Mouse (Mus musculus): ENCODE measurements around the gene Tbata. TPM values are rescaled to one million over a fixed set of nuclear protein-coding genes. Genes with fewer than 3 reads are reported as not detected.

Gene Tbata
- total and polyA plus RNA-seq, 2 experiments from 2014 or later, result 1.6 to 4.8 TPM

GRCm38 (mm10) chr10:61216163-61216562 is 44.4 kb downstream of the Tbata start:
- no peak overlapping the region for H3K27ac ChIP-seq
- no peak overlapping the region for H3K4me2 ChIP-seq (ENCODE audit: low read depth, low read length)
- no peak overlapping the region for H3K9ac ChIP-seq (replicated peaks; ENCODE audit: low read length)
- ATAC-seq (no peak), DNase-seq (ENCODE audit: low spot score) (no peak)
- peaks cover 6% of the 10 kb centered on the region; the same call in 1 of the 2 replicates for H3K27me3 ChIP-seq (ENCODE audit: insufficient read depth, low read length)
- H3K9me3 ChIP-seq (ENCODE audit: low read length), result no peaks in the 10 kb centered on the region; the same call in 1 of the 2 replicates
- H3K4me3 ChIP-seq (ENCODE audit: low read length), result no peak overlapping the region
- no peaks in the 10 kb centered on the region for H3K36me3 ChIP-seq (ENCODE audit: insufficient read depth, low read length)
- TF ChIP-seq CTCF (IDR thresholded peaks at IDR 0.05; ENCODE audit: low read depth), result no peak
- H3K4me1 ChIP-seq (ENCODE audit: insufficient read depth, low read length), result no peaks in the 10 kb centered on the region
- 89% methylated on average over 4 of the region's 4 CpGs for WGBS

- Histone ChIP-seq H3K4me1 (ENCODE audit: insufficient read depth, low read length) (no peaks in the 10 kb centered on the region), H3K9ac (replicated peaks; ENCODE audit: low read length) (no peak overlapping the region), H3K27me3 (ENCODE audit: insufficient read depth, low read length) (no peaks in the 10 kb centered on the region), H3K9me3 (ENCODE audit: low read length) (no peaks in the 10 kb centered on the region; the same call in 1 of the 2 replicates), H3K36me3 (ENCODE audit: insufficient read depth, low read length) (no peaks in the 10 kb centered on the region), H3K27ac (no peak overlapping the region), H3K4me3 (ENCODE audit: low read length) (no peak overlapping the region), H3K4me2 (ENCODE audit: low read depth, low read length) (no peak overlapping the region)
- WGBS, result 96% methylated on average over 4 of the region's 4 CpGs
- DNase-seq (ENCODE audit: low spot score) (no peak), ATAC-seq (no peak)
- TF ChIP-seq CTCF (IDR thresholded peaks at IDR 0.05; ENCODE audit: low read depth), result peak; percentile 15; the same call in 1 of the 2 replicates
Observed at GRCm38 (mm10) chr10:61219318-61219717, 47.6 kb downstream of the Tbata start.

GRCm38 (mm10) chr10:61225694-61226093 is 53.9 kb downstream of the Tbata start:
- H3K27me3 ChIP-seq (ENCODE audit: insufficient read depth, low read length), result no peaks in the 10 kb centered on the region
- no peaks in the 10 kb centered on the region for H3K4me1 ChIP-seq (ENCODE audit: insufficient read depth, low read length)
- no peak for DNase-seq (ENCODE audit: low spot score)
- H3K27ac ChIP-seq, result no peak overlapping the region
- H3K4me2 ChIP-seq (ENCODE audit: low read depth, low read length), result no peak overlapping the region
- ATAC-seq, result no peak
- H3K36me3 ChIP-seq (ENCODE audit: insufficient read depth, low read length), result no peaks in the 10 kb centered on the region
- no peaks in the 10 kb centered on the region for H3K9me3 ChIP-seq (ENCODE audit: low read length)
- no peak overlapping the region for H3K4me3 ChIP-seq (ENCODE audit: low read length)
- TF ChIP-seq CTCF (IDR thresholded peaks at IDR 0.05; ENCODE audit: low read depth), result no peak
- 55% methylated on average over 5 of the region's 5 CpGs for WGBS
- no peak overlapping the region for H3K9ac ChIP-seq (replicated peaks; ENCODE audit: low read length)

DNA sequence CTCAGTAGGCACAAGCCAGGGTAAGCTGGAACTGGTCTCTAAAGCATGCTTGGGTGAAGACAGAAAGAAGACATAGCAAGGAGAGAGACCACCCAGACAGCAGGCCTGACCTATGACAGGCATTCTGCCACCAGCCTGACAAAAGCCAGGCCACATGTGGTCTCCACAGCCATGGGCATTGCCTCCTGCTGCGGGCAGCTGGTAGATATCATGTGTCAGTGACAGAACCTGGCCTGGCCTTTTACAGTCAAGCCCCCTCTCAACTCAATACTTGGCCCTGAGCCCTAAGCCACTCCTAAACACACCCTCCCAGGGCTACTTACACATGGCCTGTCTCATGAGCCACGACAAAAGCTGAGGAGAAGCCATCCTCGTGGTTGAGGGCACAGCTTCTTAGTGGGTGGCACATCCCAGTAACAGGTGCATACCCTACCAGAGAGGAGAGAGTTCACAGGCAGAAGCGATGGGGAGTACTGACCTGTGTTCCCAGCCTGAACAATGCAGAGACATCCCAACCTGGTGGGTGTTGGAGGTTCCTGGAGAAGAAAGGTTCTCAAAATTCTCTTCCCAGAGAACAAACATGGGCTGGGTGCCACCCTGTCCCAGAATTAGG is 55.1 kb downstream of the Tbata start:
- Histone ChIP-seq H3K4me3 (ENCODE audit: low read length) (no peak overlapping the region), H3K4me2 (ENCODE audit: low read depth, low read length) (no peak overlapping the region), H3K27me3 (ENCODE audit: insufficient read depth, low read length) (no peaks in the 10 kb centered on the region), H3K4me1 (ENCODE audit: insufficient read depth, low read length) (no peaks in the 10 kb centered on the region), H3K27ac (no peak overlapping the region), H3K9me3 (ENCODE audit: low read length) (no peaks in the 10 kb centered on the region), H3K36me3 (ENCODE audit: insufficient read depth, low read length) (no peaks in the 10 kb centered on the region), H3K9ac (replicated peaks; ENCODE audit: low read length) (no peak overlapping the region)
- TF ChIP-seq CTCF (IDR thresholded peaks at IDR 0.05; ENCODE audit: low read depth), result no peak
- peak; percentile 64 for ATAC-seq
- 44% methylated on average over 4 of the region's 4 CpGs for WGBS
- DNase-seq (ENCODE audit: low spot score), result peak; percentile 61

DNA sequence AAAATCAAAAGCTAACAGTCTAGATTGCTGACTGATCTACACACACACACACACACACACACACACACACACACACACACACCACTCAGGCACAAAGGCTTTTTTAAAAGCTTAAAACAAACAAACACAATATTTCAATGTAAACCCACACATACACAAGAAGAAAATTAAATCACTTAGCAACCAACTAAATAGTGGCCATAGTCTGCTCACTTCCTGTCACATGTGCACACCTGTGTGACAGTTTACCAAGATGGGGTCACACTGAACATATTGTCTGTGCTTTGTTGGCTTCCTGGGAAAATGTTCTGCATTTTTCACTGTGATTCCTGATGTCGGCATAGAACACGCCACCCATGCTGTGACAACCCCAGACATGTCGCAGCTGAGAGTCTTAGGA is 60.0 kb downstream of the Tbata start:
- no peak overlapping the region for H3K27ac ChIP-seq
- no peaks in the 10 kb centered on the region for H3K9me3 ChIP-seq (ENCODE audit: low read length)
- H3K4me3 ChIP-seq (ENCODE audit: low read length), result no peak overlapping the region
- no peak for TF ChIP-seq CTCF (IDR thresholded peaks at IDR 0.05; ENCODE audit: low read depth)
- no peak for DNase-seq (ENCODE audit: low spot score)
- H3K9ac ChIP-seq (replicated peaks; ENCODE audit: low read length), result no peak overlapping the region
- no peaks in the 10 kb centered on the region for H3K27me3 ChIP-seq (ENCODE audit: insufficient read depth, low read length)
- WGBS, result 78% methylated on average over 3 of the region's 3 CpGs
- no peaks in the 10 kb centered on the region for H3K36me3 ChIP-seq (ENCODE audit: insufficient read depth, low read length)
- H3K4me1 ChIP-seq (ENCODE audit: insufficient read depth, low read length), result no peaks in the 10 kb centered on the region
- ATAC-seq, result no peak
- H3K4me2 ChIP-seq (ENCODE audit: low read depth, low read length), result no peak overlapping the region

GRCm38 (mm10) chr10:61232858-61233567 is 61.3 kb downstream of the Tbata start:
- peak; percentile 50 for DNase-seq (ENCODE audit: low spot score)
- H3K9me3 ChIP-seq (ENCODE audit: low read length), result no peaks in the 10 kb centered on the region

GRCm38 (mm10) chr10:61234319-61234718 is 62.6 kb downstream of the Tbata start:
- ATAC-seq, result no peak
- H3K9ac ChIP-seq (replicated peaks; ENCODE audit: low read length), result no peak overlapping the region
- WGBS, result 76% methylated on average over 4 of the region's 4 CpGs
- no peaks in the 10 kb centered on the region for H3K9me3 ChIP-seq (ENCODE audit: low read length)
- H3K4me2 ChIP-seq (ENCODE audit: low read depth, low read length), result no peak overlapping the region
- H3K27me3 ChIP-seq (ENCODE audit: insufficient read depth, low read length), result no peaks in the 10 kb centered on the region
- H3K27ac ChIP-seq, result no peak overlapping the region
- H3K4me3 ChIP-seq (ENCODE audit: low read length), result no peak overlapping the region
- no peak for TF ChIP-seq CTCF (IDR thresholded peaks at IDR 0.05; ENCODE audit: low read depth)
- no peaks in the 10 kb centered on the region for H3K4me1 ChIP-seq (ENCODE audit: insufficient read depth, low read length)
- H3K36me3 ChIP-seq (ENCODE audit: insufficient read depth, low read length), result no peaks in the 10 kb centered on the region
- DNase-seq (ENCODE audit: low spot score), result no peak

More at GRCm38 (mm10) chr10:61232858-61233567, 61.3 kb downstream of the Tbata start:
- Histone ChIP-seq H3K4me2 (ENCODE audit: low read depth, low read length) (no peak overlapping the region), H3K4me3 (ENCODE audit: low read length) (no peak overlapping the region), H3K4me1 (ENCODE audit: insufficient read depth, low read length) (no peaks in the 10 kb centered on the region), H3K27ac (no peak overlapping the region), H3K27me3 (ENCODE audit: insufficient read depth, low read length) (no peaks in the 10 kb centered on the region), H3K9ac (replicated peaks; ENCODE audit: low read length) (no peak overlapping the region), H3K36me3 (ENCODE audit: insufficient read depth, low read length) (no peaks in the 10 kb centered on the region)
- ATAC-seq, result peak; percentile 78
- no peak for TF ChIP-seq CTCF (IDR thresholded peaks at IDR 0.05; ENCODE audit: low read depth)
- 38% methylated on average over 7 of the region's 7 CpGs for WGBS
